Mouse (Mus musculus) left cerebral cortex, postnatal 36 days (tissue): ENCODE measurements at regions not wholly inside any gene's neighbourhood (a gene's known extent, or its start where the extent isn't known, plus 50 kb on each side); places are given as distances from the start of the nearest gene placed in this dataset.

Experiments
- DNase-seq, 2 experiments: peaks; one replicate each; pipeline ENCODE4 v3.0.0; 2021 to 2022; ENCODE audit warnings: low spot score in 2 of 2, mixed read lengths in 1 of 2
- intact Hi-C: fragments of 180-260 bp; cut with DNase I; formaldehyde crosslinking; loops from one replicate; pipeline ENCODE4 v1.15.1; 2025

DNA sequence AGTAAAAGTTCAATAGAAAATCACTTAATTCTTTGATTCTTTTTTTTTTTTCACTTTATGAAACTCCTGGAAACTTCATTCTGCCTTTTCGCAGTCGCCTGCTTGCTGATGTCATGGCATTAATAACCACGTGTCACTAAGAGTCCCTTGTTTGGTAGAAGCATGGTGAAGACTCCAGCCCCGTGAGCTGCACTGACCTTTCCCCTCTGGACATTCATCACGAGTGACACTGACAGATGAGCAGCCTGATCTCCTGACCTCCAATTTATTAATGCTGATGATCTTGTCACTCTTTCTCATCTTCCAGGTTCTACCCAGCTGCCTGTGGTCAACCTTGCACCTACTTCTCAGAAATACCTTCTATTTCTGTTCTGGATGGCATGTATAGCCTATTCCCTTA is 867.1 kb upstream of the Slit2 start:
- no peak for DNase-seq
- intact Hi-C loops = no loop called here

DNA sequence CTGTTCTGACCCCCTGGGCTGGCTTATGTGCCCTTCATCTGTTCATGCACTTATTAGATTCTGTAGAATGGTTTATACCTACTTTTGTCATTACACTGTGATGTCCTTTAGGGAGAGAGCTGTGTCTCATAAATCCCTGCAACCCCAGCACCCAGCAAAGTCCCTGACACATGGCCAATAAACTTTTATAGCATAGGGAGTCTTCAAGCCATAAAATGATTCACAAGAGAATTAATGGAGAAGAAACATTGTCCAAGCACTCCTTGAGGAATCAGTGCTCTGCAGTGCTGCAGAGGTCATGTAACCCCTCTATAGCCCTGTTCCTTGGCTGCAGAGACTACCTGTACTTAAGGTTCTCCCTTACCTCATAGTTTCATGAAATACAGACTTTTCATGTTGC is 887.2 kb upstream of the Slit2 start:
- intact Hi-C loops = no loop called here
- DNase-seq = no peak

DNA sequence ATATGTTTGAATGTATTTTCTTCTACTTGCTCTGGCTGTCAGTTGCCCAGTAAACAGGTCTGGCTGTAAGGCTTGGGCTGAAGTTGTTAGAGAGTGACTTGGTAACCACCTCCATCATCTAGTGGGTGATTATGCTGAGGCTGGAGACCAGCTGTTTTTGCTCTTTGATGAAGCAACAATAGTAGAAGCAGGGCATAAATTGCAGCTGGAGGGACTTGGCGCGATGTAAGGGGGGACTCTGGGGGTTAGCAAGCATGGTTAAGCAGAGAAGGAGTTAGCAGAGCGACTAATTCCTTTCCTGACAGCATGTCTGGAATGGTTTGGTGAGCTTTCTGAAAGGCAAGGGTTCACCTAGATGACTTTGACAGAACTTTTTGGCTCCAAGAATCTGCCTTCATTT is 930.0 kb upstream of the Slit2 start:
- no peak for DNase-seq
- intact Hi-C loops = no loop called here

DNA sequence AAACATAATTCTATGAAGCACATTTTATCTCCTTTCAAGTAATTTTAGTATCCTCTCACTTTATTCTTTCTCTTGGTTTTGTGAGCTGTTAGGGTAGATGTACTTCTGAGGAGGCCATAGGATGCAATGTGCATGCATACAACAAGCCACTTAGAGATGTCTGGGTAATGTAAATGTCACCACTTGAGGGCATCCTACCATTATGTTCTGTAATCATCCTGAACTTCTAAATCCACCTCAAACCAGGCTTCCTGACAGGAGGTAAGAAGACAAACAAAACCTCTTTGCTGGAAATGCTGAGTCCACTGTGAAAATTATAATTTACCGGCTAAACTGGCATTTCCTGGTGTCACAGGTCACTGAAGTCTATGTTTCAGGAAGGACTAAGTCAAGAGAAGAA is 946.2 kb upstream of the Slit2 start:
- intact Hi-C loops = loop anchor here (10.0 kb wide), 1 partner anchor 948 kb away; the partner anchor contains the start of gene Slit2
- no peak for DNase-seq

DNA sequence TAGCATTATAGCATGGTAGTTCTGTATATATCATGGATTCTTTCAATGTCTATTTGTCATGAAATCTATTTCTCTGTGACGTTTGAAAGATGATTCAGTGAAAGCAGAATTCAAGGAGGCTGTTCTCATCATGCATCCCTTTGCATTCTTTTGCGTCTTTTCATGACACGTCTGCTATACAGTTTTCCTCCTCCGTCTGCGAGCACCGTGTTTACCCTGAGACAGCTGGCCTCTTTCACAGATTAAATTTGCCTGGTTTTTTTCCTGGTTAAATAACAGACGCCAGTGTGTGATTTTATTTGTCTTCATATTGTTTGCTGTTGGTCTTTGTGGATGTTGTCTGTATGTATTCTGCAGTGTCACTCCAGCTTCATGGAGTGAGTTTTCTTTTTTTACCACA is 948.9 kb upstream of the Slit2 start:
- intact Hi-C loops = loop anchor here (10.0 kb wide), 1 partner anchor 951 kb away; the partner anchor contains the start of gene Slit2
- DNase-seq = no peak

DNA sequence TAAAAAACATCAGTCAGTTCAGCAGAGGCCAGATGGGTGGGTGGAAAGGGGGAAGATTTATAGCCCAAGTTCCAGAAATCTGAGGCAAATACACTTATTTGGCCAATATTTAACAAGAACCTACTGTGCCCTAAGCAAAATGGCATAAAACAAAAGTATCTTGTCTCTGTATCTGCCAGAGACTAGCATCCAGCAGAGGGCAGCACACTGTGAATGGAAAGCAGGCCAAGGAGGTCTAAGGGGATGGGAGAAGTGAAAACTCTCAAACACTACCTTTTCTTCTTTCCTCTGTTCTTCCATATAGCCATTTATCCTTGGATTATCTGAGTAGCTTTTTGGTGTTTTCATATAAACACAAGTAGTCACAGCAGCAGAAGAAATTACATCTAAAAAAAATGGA is 968.6 kb upstream of the Slit2 start:
- intact Hi-C loops = loop anchor here (10.0 kb wide), 1 partner anchor 1120 kb away; no protein-coding TSS in a partner anchor

DNA sequence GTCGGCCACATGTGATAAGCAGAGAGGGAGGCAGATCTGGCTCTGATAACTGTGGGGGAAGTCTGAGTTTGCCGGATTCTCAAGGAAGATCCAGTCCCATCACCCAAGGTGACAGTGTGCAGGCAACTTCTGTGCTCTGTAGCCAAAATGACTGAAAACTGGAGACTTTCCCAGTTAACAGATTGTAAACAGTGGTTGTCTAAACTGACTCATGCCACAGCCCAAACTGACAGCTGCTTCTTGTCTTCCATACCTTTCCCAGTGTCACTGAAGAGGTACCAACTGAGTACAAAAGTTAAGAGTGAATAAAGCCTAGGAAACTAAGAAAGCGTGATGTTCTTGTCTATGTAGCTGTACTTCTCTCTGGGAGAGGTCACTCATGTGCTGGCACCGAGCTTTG is 990.4 kb upstream of the Slit2 start:
- intact Hi-C loops = no loop called here
- no peak for DNase-seq

More for the DNA sequence above, 968.6 kb upstream of the Slit2 start:
- no peak for DNase-seq

DNA sequence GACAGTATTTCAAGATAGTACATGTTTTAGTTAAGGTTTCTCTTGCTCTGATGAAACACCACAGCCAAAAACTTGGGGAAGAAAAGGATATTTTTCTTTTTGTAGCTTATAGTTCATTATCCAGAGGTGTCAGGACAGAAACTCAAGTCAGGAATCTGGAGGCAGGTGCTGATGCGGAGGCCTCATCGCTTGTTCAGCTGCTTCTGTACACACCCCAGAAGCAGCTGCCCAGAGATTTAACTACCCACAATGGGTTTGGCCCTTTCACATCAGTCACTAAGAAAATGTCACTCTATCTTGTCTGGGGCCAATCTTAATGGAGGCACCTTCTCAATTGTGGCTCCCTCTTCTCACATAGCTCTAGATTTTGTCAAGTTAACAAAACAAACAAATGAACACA is 996.4 kb upstream of the Slit2 start:
- intact Hi-C loops = no loop called here
- no peak for DNase-seq

DNA sequence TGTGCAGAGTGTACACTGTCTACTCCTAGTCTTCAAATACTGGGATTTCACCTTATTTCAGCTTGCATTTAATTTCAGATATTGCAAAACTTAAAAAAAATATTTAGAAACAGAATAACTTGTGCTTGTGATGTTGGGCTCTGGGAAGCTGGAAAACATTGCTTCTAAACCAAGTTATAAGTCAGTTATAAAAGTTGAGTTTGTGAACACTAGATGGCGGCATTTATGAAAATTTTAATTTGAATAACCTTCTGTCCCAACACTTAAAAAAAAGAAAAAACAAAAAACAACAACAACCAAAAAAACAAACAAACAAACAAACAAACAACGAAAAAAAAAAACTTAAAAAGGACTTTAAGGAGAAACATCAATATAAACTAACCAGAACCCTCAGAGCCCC is 1002.6 kb upstream of the Slit2 start:
- no peak for DNase-seq
- intact Hi-C loops = no loop called here

DNA sequence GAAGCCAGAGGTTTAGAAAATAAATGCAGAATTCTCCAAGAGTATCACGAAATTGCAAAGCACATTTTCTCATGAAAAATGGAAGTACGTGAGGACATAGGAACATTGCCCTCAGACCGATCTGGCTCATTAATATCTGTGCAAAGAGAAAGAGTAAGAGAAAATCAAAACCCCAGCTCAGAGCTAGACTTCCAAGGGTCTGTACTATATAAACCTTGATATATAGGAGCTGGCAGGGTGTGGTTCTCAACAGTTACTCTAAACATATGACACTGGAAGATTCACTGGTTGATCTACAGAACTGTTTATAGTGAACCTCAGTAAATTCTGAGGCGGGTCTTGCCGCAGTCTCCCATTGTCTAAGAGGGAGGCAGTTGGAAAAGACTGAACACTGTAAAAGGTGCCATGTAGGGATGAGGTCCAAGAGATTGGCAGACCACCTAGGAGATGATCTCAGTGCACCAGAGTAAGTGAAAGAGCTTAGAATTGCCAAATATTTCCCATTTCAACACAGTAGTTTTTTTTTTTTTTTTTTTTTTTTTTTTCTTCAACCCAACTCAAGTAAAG is 1014.0 kb upstream of the Slit2 start:
- intact Hi-C loops = no loop called here
- no peak for DNase-seq

DNA sequence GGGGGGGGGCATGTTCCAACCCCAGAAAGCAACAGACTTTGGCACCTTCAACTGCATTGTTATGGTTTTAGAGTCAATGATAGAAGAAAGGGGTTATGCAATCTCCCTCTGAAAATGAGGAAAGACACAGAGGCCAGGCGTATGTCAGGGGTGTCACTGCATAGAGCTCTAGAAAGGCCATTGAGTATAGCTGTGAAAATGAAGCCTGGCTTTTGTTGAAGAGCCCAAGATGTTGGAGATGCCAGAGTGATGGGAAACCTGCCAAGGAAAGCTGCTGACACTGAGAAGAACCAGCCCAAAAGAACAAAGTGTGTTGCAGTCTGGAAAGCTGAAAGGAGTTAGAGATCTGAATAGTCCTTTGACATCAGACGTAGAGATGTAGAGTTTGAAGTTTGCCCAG is 1022.2 kb upstream of the Slit2 start:
- intact Hi-C loops = no loop called here
- no peak for DNase-seq

DNA sequence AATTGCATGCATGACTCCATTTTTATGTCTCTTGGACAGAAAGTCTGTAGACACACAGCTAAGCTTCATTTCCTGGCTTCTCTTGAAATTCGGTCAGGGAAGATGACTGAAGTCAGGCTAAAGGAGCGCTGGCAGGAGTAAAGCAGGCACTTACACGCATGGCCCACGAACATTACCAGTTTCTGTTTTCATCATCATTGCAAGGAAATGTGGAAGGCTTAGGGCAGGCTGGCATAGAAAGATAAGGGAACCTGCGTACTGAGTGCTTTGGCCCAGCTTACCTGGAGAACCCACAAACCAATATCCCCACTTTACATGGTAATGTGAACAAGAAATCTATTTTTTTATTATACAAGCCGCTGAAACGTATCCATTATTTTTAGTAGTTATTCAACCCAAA is 1056.6 kb upstream of the Slit2 start:
- intact Hi-C loops = no loop called here
- no peak for DNase-seq

DNA sequence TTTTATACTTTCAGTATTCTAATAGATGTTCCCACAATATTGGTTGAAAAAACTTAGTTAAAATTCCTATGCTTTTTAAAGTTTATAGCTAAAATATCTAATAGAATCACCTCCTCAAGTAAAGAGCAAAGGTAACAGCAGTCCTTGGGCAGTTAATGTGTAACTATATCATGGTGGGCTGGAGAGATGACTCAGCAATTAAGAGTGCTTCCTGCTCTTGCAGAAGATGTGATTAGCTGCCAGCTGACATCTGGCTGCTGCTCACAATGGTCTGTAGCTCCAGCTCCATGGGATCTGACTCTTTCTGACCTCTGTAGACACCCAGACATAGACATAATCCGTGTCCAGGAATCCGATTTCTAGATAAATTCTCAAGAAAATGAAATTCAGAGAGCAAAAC is 1044.5 kb upstream of the Lcorl start:
- no peak for DNase-seq
- intact Hi-C loops = no loop called here

DNA sequence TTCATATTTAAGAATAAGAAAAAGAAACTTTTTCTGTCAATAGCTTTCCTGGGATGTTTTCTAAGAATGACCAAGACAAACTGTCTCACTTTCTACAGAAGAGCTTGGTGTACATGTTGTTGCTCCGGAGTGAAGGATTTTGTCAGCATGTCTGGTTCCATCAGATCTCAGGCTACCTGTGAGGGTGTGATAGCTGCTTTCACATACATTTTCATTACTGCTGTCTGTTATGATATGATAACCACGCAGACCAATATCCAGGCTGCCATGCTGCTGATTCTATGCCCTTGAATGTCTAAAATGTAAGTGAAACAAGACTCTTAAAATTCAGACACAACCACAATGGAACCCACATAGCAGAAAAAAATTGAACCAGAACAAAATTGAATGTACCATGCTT is 1036.6 kb upstream of the Lcorl start:
- intact Hi-C loops = no loop called here
- DNase-seq = no peak

DNA sequence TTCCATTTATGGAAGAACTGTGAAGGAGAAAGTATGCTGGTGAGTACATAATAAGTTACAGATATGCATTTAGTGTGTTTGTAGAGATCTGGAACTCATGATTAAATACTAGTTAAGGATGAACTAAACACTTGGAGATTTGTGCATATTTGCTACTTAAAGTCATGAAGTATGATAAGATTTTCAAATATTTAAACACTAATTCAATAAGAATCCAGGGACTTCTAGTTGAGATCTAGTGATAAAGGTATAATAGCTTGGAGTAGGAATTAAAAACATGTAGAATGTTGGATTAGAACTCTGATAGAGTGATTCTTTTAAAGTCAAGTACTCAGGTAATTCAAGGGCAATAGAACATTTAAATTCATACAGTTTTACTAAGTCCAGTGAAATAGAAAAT is 1026.5 kb upstream of the Lcorl start:
- DNase-seq = no peak
- intact Hi-C loops = no loop called here

DNA sequence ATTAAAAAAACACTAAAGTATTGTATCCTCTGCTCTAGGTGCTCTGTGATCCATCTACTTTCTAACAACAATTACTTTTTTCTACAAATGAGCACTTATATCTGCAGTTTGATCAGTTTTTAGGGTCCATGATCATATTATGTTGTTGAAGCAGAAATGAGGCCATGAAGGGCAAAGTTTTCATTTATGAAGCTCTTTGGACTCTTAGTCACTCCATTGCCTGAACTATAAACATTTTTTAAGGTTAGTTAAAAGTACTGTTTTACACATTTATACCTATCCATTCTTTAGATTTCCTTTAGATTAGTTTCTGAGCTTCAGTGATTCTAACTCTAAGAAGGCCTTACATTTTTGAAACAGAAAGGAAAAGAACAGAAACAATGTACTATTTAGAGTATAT is 999.4 kb upstream of the Lcorl start:
- no peak for DNase-seq
- intact Hi-C loops = no loop called here

DNA sequence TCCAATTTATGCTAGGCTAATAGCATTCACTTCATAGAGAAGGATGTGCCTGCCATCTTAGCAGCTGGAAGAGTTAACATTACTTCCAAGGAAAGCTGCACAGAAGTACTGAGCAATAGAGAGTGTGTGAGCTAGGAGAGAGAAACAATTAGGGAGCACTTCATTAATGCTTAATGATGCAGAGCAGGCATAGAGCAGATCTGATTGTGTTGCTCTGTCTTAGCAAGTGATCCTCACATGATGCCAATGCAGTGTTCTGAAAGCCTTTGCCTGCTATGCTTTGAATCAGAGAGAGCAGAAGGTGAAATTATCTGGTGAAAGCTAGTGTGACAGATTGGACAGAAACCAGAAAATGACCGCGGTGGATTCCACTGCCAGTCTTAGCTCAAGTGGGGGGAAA is 987.8 kb upstream of the Lcorl start:
- no peak for DNase-seq
- intact Hi-C loops = no loop called here

DNA sequence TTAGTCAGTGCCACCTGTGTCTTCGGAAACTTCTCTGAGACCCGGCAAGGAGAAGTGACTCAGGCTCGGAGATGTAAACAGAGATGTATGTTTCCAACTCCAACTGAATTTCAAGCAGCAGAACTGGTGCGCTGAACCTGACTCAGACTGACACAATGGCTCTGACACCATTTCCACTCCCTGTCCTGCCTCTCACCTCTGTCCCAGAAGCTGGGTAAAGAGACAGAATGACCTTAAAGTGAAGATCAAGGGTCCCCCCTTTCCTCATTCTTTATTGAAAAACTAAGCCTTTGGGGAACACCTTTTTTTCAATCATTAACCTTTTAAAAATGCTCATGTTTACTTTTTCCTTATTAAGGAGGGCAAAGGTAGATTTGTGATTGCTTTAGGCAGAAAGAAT is 979.4 kb upstream of the Lcorl start:
- no peak for DNase-seq
- intact Hi-C loops = no loop called here

DNA sequence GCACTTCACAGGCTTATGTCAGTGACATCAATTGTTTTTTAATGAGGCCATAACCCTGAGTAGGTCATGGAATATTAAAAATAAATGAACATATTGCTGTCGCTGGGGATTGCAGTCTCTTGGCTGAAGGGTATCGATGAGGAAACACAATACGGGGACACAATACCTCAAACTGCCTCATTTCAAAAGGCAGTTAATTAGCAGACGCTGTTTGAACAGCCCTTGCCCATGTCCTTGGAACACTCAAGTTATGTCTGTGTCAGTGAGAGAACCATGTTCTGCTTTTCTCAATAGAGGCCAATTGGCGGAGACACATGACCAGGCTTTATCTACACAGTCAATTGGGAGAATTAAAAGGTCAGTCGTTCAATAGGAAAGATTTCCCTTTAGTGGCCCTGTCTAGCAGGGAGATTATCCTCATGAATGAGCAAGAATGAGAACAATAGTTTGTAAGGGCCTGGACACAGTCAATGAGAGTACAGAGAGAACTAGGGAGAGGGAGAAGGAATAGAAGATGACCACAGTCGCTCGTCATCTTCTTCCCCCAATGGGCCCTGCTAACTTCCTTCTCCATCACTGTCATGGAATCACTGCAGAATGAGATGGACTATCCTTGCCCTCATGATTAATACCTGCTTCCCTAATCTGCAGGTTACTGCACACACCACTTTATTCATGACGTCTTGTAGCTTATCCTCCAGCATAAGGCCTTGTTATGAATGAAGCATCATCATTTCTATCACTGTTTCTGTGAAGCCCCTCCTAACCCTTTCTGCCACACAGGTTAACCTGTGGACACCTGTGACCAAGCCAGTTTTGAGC is 973.6 kb upstream of the Lcorl start:
- no peak for DNase-seq
- intact Hi-C loops = no loop called here

DNA sequence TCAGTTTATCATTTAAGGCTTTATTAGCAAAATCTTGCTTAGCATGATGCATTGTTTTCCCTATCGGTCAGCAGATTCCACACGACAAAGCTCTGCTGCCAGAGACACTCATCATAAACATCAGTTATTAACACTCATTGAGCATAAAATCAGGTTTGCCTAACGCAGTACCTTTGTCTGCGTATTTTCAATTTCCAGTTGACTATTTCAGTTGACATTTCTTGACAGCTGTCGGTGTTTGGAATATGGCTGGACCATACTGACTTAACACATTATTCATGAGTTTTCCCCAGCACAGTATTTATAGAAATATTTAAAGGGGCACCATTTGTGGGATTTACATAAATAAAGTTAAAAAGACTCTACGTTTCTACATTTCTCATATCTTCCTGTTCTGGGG is 972.7 kb upstream of the Lcorl start:
- no peak for DNase-seq
- intact Hi-C loops = no loop called here

DNA sequence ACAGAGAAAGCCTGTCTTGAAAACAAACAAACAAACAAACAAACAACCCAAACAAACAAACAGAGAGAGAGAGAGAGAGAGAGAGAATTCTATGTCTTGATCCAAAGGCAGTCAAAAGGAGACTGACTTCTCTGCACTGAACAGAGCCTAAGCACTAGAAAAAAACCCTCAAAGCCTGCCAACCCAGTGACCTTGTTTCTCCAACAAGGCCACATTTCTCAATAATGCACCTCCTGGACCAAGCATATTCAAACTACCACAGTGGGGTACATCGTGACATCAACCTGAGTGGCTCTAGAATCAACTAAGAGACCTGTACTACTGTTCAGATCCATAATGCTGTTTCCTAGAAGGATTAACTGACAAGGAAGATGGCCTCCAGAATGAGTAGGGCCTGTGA is 969.0 kb upstream of the Lcorl start:
- no peak for DNase-seq
- intact Hi-C loops = no loop called here

DNA sequence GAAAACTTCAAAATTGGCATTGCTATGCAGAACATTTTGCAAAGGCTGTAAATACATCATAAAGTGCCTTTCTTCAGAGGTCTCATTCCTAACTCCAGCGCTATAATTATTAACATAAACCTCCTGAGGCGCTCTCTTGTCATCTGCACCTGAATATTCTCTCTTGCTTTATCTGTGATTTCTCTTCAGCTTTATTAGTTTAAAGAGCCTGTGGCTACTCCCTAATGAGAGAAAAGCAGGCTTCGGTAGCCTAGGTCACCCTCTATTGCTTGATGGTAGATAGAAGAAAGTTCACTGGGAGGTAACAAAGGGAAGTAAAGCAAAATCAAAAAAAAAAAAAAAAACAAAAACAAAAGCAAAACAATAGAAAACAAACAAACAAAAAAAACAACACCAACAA is 967.5 kb upstream of the Lcorl start:
- no peak for DNase-seq
- intact Hi-C loops = no loop called here
